Mouse (Mus musculus) heart, postnatal 0 days (tissue): ENCODE results near the gene Olfr190.
"Not testable (repeated sequence)": the region's sequence is repeated elsewhere in the genome, so short reads cannot be mapped to it uniquely, and the experiment has no call there.

ENCODE experiments used
- CTCF ChIP-seq: IDR thresholded peaks from 2 replicates; pipeline ENCODE4 v1.5.1; 2016; ENCODE audit warnings: antibody characterized with exemption, control low read depth, low read depth
- EP300 ChIP-seq: IDR thresholded peaks from 2 replicates; pipeline ENCODE4 v1.6.1; 2016; ENCODE audit warnings: antibody characterized with exemption, low read depth

- TF ChIP-seq EP300, CTCF: not testable (repeated sequence)
Measured at GRCm38 (mm10) chr16:59081113-59081512, 3.3 kb upstream of the Olfr190 start.
